Mouse (Mus musculus): ENCODE data around the gene Ctsj.
"Not testable (repeated sequence)": the region's sequence is repeated elsewhere in the genome, so short reads cannot be mapped to it uniquely, and the experiment has no call there.

DNA sequence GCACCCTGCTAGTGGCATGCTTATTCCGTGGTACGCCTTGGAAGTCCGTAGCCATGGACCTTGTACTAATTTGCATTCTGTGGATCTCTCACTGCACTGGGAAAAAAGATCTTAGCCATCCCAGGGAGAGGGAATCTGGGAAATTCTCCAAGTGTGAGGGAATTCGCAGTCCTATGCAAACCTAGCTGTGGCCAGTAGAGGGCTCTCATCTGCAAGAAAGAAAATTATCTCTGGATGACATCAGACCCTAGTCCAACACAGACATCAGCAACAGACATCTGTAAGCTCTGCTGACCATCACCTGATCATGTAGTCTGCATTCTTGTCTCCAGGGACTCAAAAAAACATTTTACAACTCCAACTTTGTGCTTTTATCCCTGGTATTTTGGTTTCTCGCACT is 18.8 kb downstream of the Ctsj start:
- TF ChIP-seq EP300, CTCF (IDR thresholded peaks at IDR 0.05): not testable (repeated sequence)
